Mouse (Mus musculus) G1E (cell line): Measurements from ENCODE around the gene Serpina1f.

Source experiments
- CTCF ChIP-seq: IDR thresholded peaks from 2 replicates; pipeline ENCODE4 v1.5.1; 2012; ENCODE audit warnings: low read depth, low read length, inconsistent platforms, mixed read lengths
- GATA1 ChIP-seq: IDR thresholded peaks from 2 replicates; pipeline ENCODE4 v1.6.1; 2012; ENCODE audit warnings: borderline replicate concordance, low read length, inconsistent platforms, mixed read lengths
- TAL1 ChIP-seq: conservative IDR thresholded peaks from 2 replicates; pipeline ENCODE4 v1.6.1; 2012; ENCODE audit warnings: low read depth, low read length, inconsistent platforms, mixed read lengths

DNA sequence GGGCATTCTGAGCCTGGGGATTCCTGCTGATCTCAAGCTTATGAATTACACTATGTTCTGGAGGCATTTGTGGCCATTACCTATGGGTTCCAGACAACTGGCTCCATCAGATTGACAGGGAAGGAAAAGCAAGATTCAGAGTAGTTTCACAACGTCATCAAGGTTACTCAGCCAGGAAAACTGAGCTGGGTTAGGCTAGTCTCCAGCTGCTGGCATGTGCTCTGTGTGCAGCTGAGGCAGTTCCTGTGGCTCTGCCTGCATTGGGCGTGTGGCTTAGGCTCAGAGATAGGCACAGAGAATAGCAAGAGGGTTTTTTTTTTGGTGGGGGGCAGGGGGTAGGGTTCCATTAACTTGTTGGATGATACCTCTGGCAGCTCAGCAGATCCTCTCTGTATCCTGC is 10.2 kb upstream of the Serpina1f start:
- no peak for TF ChIP-seq CTCF
- no peak for TF ChIP-seq GATA1
- TF ChIP-seq TAL1, result no peak
